Mouse (Mus musculus): ENCODE data around the gene Msrb3. TPM values are rescaled to one million over a fixed set of nuclear protein-coding genes. Genes with fewer than 3 reads are reported as not detected.

Gene Msrb3
- polyA plus RNA-seq, 1 experiment from 2014 or later, result 9.9 TPM

- no peak for ATAC-seq (replicated peaks; ENCODE audit: low FRiP score, low read depth)
- H3K9me3 ChIP-seq (replicated peaks; ENCODE audit: low read length), result no peaks in the 10 kb centered on the region
- 0 out of 2 replicates have a peak overlapping the region, but pooled peaks have one; percentile 15 for H3K9ac ChIP-seq (ENCODE audit: low read depth, low read length)
- no peak for TF ChIP-seq CTCF (IDR thresholded peaks at IDR 0.05; ENCODE audit: low read depth)
- peak overlapping the region; percentile 13 for H3K4me3 ChIP-seq (replicated peaks; ENCODE audit: low read depth, low read length)
- no peaks in the 10 kb centered on the region for H3K27me3 ChIP-seq (ENCODE audit: insufficient read depth, low read length)
- peak; percentile 64 for DNase-seq (ENCODE audit: low spot score)
- 28% methylated on average over 24 of the region's 24 CpGs for WGBS
- peak overlapping the region; percentile 58 for H3K27ac ChIP-seq
- H3K4me1 ChIP-seq (replicated peaks; ENCODE audit: insufficient read depth, low read length), result peaks cover 5% of the 10 kb centered on the region; the same call in 1 of the 2 replicates
- no peaks in the 10 kb centered on the region for H3K36me3 ChIP-seq (ENCODE audit: insufficient read depth, low read length)
- H3K4me2 ChIP-seq (ENCODE audit: low read length), result peak overlapping the region; percentile 45
Observed at GRCm38 (mm10) chr10:120811796-120812443, 87.0 kb downstream of the Msrb3 start.

GRCm38 (mm10) chr10:120810832-120811571, 87.9 kb downstream of the Msrb3 start:
- WGBS, result 56% methylated on average over 4 of the region's 4 CpGs
- no peaks in the 10 kb centered on the region for H3K9me3 ChIP-seq (replicated peaks; ENCODE audit: low read length)
- H3K9ac ChIP-seq (ENCODE audit: low read depth, low read length), result no peak overlapping the region
- H3K4me2 ChIP-seq (ENCODE audit: low read length), result peak overlapping the region; percentile 45; the same call in 1 of the 2 replicates
- H3K27ac ChIP-seq, result peak overlapping the region; percentile 58; the same call in 1 of the 2 replicates
- H3K4me1 ChIP-seq (replicated peaks; ENCODE audit: insufficient read depth, low read length), result peaks cover 5% of the 10 kb centered on the region; the same call in 1 of the 2 replicates
- no peak for TF ChIP-seq CTCF (IDR thresholded peaks at IDR 0.05; ENCODE audit: low read depth)
- H3K4me3 ChIP-seq (replicated peaks; ENCODE audit: low read depth, low read length), result no peak overlapping the region
- ATAC-seq (replicated peaks; ENCODE audit: low FRiP score, low read depth) (no peak), DNase-seq (ENCODE audit: low spot score) (peak; percentile 83)
- H3K27me3 ChIP-seq (ENCODE audit: insufficient read depth, low read length), result no peaks in the 10 kb centered on the region
- no peaks in the 10 kb centered on the region for H3K36me3 ChIP-seq (ENCODE audit: insufficient read depth, low read length)

- TF ChIP-seq CTCF (IDR thresholded peaks at IDR 0.05; ENCODE audit: low read depth), result no peak
- Histone ChIP-seq H3K4me3 (replicated peaks; ENCODE audit: low read depth, low read length) (no peak overlapping the region), H3K9ac (ENCODE audit: low read depth, low read length) (no peak overlapping the region), H3K9me3 (replicated peaks; ENCODE audit: low read length) (no peaks in the 10 kb centered on the region), H3K27ac (peak overlapping the region; percentile 15; the same call in 1 of the 2 replicates), H3K36me3 (ENCODE audit: insufficient read depth, low read length) (no peaks in the 10 kb centered on the region), H3K4me1 (replicated peaks; ENCODE audit: insufficient read depth, low read length) (peaks cover 5% of the 10 kb centered on the region; the same call in 1 of the 2 replicates), H3K4me2 (ENCODE audit: low read length) (no peak overlapping the region), H3K27me3 (ENCODE audit: insufficient read depth, low read length) (no peaks in the 10 kb centered on the region)
- no peak for ATAC-seq (replicated peaks; ENCODE audit: low FRiP score, low read depth)
- 40% methylated on average over 14 of the region's 14 CpGs for WGBS
- no peak for DNase-seq (ENCODE audit: low spot score)
Observed at GRCm38 (mm10) chr10:120810053-120810696, 88.7 kb downstream of the Msrb3 start.

GRCm38 (mm10) chr10:120808167-120808566, 90.7 kb downstream of the Msrb3 start:
- H3K27ac ChIP-seq, result no peak overlapping the region
- no peak overlapping the region for H3K4me2 ChIP-seq (ENCODE audit: low read length)
- H3K27me3 ChIP-seq (ENCODE audit: insufficient read depth, low read length), result no peaks in the 10 kb centered on the region
- 92% methylated on average over 4 of the region's 4 CpGs for WGBS
- no peak for TF ChIP-seq CTCF (IDR thresholded peaks at IDR 0.05; ENCODE audit: low read depth)
- peaks cover 5% of the 10 kb centered on the region; the same call in 1 of the 2 replicates for H3K4me1 ChIP-seq (replicated peaks; ENCODE audit: insufficient read depth, low read length)
- H3K9me3 ChIP-seq (replicated peaks; ENCODE audit: low read length), result no peaks in the 10 kb centered on the region
- H3K36me3 ChIP-seq (ENCODE audit: insufficient read depth, low read length), result no peaks in the 10 kb centered on the region
- no peak for ATAC-seq (replicated peaks; ENCODE audit: low FRiP score, low read depth)
- no peak for DNase-seq (ENCODE audit: low spot score)
- H3K9ac ChIP-seq (ENCODE audit: low read depth, low read length), result no peak overlapping the region
- H3K4me3 ChIP-seq (replicated peaks; ENCODE audit: low read depth, low read length), result no peak overlapping the region

- Histone ChIP-seq H3K4me3 (replicated peaks; ENCODE audit: low read depth, low read length) (no peak overlapping the region; the same call in 1 of the 2 replicates), H3K27me3 (ENCODE audit: insufficient read depth, low read length) (no peaks in the 10 kb centered on the region), H3K9ac (ENCODE audit: low read depth, low read length) (no peak overlapping the region), H3K4me2 (ENCODE audit: low read length) (peak overlapping the region; percentile 52), H3K27ac (peak overlapping the region; percentile 76), H3K4me1 (replicated peaks; ENCODE audit: insufficient read depth, low read length) (peaks cover 8% of the 10 kb centered on the region; the same call in 1 of the 2 replicates), H3K36me3 (ENCODE audit: insufficient read depth, low read length) (no peaks in the 10 kb centered on the region), H3K9me3 (replicated peaks; ENCODE audit: low read length) (no peaks in the 10 kb centered on the region)
- ATAC-seq (replicated peaks; ENCODE audit: low FRiP score, low read depth), result no peak
- DNase-seq (ENCODE audit: low spot score), result no peak
- 20% methylated on average over 6 of the region's 6 CpGs for WGBS
- TF ChIP-seq CTCF (IDR thresholded peaks at IDR 0.05; ENCODE audit: low read depth), result no peak
Observed at GRCm38 (mm10) chr10:120801127-120801526, 97.8 kb downstream of the Msrb3 start.

GRCm38 (mm10) chr10:120799479-120799878, 99.4 kb downstream of the Msrb3 start:
- Histone ChIP-seq H3K27me3 (ENCODE audit: insufficient read depth, low read length) (no peaks in the 10 kb centered on the region), H3K4me2 (ENCODE audit: low read length) (no peak overlapping the region), H3K36me3 (ENCODE audit: insufficient read depth, low read length) (no peaks in the 10 kb centered on the region), H3K4me1 (replicated peaks; ENCODE audit: insufficient read depth, low read length) (peaks cover 10% of the 10 kb centered on the region; the same call in 1 of the 2 replicates), H3K9ac (ENCODE audit: low read depth, low read length) (no peak overlapping the region), H3K27ac (no peak overlapping the region), H3K9me3 (replicated peaks; ENCODE audit: low read length) (no peaks in the 10 kb centered on the region), H3K4me3 (replicated peaks; ENCODE audit: low read depth, low read length) (no peak overlapping the region)
- ATAC-seq (replicated peaks; ENCODE audit: low FRiP score, low read depth), result no peak
- peak; percentile 30; the same call in 1 of the 2 replicates for TF ChIP-seq CTCF (IDR thresholded peaks at IDR 0.05; ENCODE audit: low read depth)
- DNase-seq (ENCODE audit: low spot score), result no peak
- WGBS, result 64% methylated on average over 6 of the region's 6 CpGs
